In the genomic region with DNA sequence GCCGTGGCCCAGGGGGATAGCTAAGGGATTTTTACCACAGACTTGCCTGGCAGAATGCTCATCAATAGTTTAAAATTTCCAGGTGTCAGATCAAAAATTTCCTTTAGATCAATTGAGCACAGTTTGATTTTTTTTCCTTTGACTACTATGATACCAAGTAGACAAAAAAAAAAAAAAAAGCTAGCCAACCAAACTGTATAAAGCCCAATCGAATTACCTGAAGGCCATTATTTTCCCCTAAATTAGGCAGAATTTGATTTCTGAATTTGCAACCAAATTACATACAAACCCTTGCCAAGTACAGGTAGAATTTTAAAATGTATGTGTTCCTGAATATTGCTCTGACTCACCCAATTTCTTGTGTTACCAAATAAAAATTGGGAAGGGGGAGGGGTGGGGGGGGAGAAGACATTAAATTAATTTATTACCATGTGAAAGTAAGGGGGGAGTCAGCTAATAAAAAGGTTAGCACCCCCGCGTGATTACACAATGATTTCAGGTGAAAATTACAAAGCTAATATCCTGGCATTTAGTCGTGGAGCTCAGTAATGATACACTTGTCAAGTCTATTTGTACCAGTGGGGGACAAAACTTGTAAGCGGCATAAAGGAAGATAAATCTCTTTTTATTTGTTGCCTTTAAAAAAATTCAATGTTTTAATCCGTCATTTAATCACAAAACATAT, we compare ENCODE assay signal across 13 mouse cellular contexts.
DNase-seq lines count a peak whose midpoint lies in the region; ATAC-seq and TF ChIP-seq lines count a peak whose summit lies in the region.
"Had no signal": no experiment of that assay in that cellular context is flagged by ENCODE, and none has a peak within 500 bp of the region (broad histone marks: within the 10 kb centered on the region; RNA-seq: fewer than 3 reads in every experiment).

No protein-coding gene starts in this region.

- no peak for TF ChIP-seq CTCF in liver, adult 2 months (IDR thresholded peaks at IDR 0.05; ENCODE audit: low read depth, low read length)

- no peaks in the 10 kb centered on the region for H3K36me3 ChIP-seq in liver, adult 2 months (ENCODE audit: control insufficient read depth, insufficient read depth, low read length)
- H3K36me3 ChIP-seq in liver, embryonic 12.5 days = no peaks in the 10 kb centered on the region
- H3K36me3 ChIP-seq in neural tube, embryonic 13.5 days = no peaks in the 10 kb centered on the region
- no peaks in the 10 kb centered on the region for H3K36me3 ChIP-seq in kidney, embryonic 15.5 days
- H3K36me3 ChIP-seq: embryonic facial prominence, embryonic 13.5 days; heart, embryonic 12.5 days; limb, embryonic 10.5 days had no signal

- peak; percentile 62 for DNase-seq in cerebellum, adult 9-10 months
- no peak for DNase-seq in cerebellum, adult 8-10 months
- no peak for DNase-seq in liver, adult 2 months (ENCODE audit: extremely low read depth, low read depth, low spot score)
- DNase-seq in NIH3T3 (ENCODE audit: low read depth) = peak; percentile 59
- no peak for DNase-seq in thymus, postnatal 14 days
- DNase-seq: right cerebral cortex, postnatal 14 days had no signal

- H3K4me2 ChIP-seq in liver, embryonic 12.5 days = no peak overlapping the region
- peak overlapping the region; percentile 97 for H3K4me2 ChIP-seq in neural tube, embryonic 13.5 days
- H3K4me2 ChIP-seq in kidney, embryonic 15.5 days = no peak overlapping the region
- H3K4me2 ChIP-seq: embryonic facial prominence, embryonic 13.5 days; heart, embryonic 12.5 days had no signal

- H3K4me1 ChIP-seq in liver, adult 2 months (ENCODE audit: control insufficient read depth, insufficient read depth, low read length) = peaks cover 6% of the 10 kb centered on the region; the same call in 1 of the 2 replicates
- no peaks in the 10 kb centered on the region for H3K4me1 ChIP-seq in liver, embryonic 12.5 days
- peaks cover 55% of the 10 kb centered on the region for H3K4me1 ChIP-seq in neural tube, embryonic 13.5 days (replicated peaks)
- peaks cover 30% of the 10 kb centered on the region for H3K4me1 ChIP-seq in kidney, embryonic 15.5 days

- no peak overlapping the region for H3K9ac ChIP-seq in liver, adult 2 months (ENCODE audit: low read depth, low read length)
- no peak overlapping the region for H3K9ac ChIP-seq in liver, embryonic 12.5 days
- H3K9ac ChIP-seq in neural tube, embryonic 13.5 days = peak overlapping the region; percentile 100
- no peak overlapping the region for H3K9ac ChIP-seq in kidney, embryonic 15.5 days
- H3K9ac ChIP-seq: embryonic facial prominence, embryonic 13.5 days; heart, embryonic 12.5 days had no signal

- no peak overlapping the region for H3K4me3 ChIP-seq in liver, adult 2 months (ENCODE audit: insufficient read depth, low read depth, low read length)
- H3K4me3 ChIP-seq in liver, embryonic 12.5 days = no peak overlapping the region
- peak overlapping the region; percentile 21; the same call in 1 of the 2 replicates for H3K4me3 ChIP-seq in neural tube, embryonic 13.5 days
- no peak overlapping the region for H3K4me3 ChIP-seq in kidney, embryonic 15.5 days (replicated peaks)
- H3K4me3 ChIP-seq: embryonic facial prominence, embryonic 13.5 days; heart, embryonic 12.5 days; limb, embryonic 10.5 days had no signal

- TF ChIP-seq POLR2A in liver, adult 2 months (IDR thresholded peaks at IDR 0.05; ENCODE audit: extremely low read depth, insufficient read depth, low read length) = no peak

- WGBS in liver, adult 2 months = 79% methylated on average over 7 of the region's 7 CpGs
- WGBS in liver, embryonic 12.5 days (ENCODE audit: insufficient replicate concordance) = 60% methylated on average over 7 of the region's 7 CpGs
- WGBS in neural tube, embryonic 13.5 days = 47% methylated on average over 7 of the region's 7 CpGs
- WGBS in kidney, embryonic 15.5 days = 66% methylated on average over 7 of the region's 7 CpGs

- no peak for ATAC-seq in liver, embryonic 12.5 days
- no peak for ATAC-seq in neural tube, embryonic 13.5 days (ENCODE audit: low read depth)
- no peak for ATAC-seq in kidney, embryonic 15.5 days (replicated peaks; ENCODE audit: low FRiP score)
- ATAC-seq: Patski had no signal

- peaks cover 27% of the 10 kb centered on the region for H3K79me2 ChIP-seq in liver, adult 2 months (ENCODE audit: control insufficient read depth, insufficient read depth, low read length)

- H3K27ac ChIP-seq in liver, adult 2 months (replicated peaks; ENCODE audit: insufficient read depth, low read depth, low read length) = peak overlapping the region; percentile 63
- H3K27ac ChIP-seq in liver, embryonic 12.5 days = no peak overlapping the region
- H3K27ac ChIP-seq in neural tube, embryonic 13.5 days (replicated peaks) = peak overlapping the region; percentile 100
- no peak overlapping the region for H3K27ac ChIP-seq in kidney, embryonic 15.5 days
- H3K27ac ChIP-seq: limb, embryonic 10.5 days had no signal

- H3K9me3 ChIP-seq in liver, embryonic 12.5 days (replicated peaks) = no peaks in the 10 kb centered on the region
- no peaks in the 10 kb centered on the region for H3K9me3 ChIP-seq in neural tube, embryonic 13.5 days
- H3K9me3 ChIP-seq in kidney, embryonic 15.5 days (replicated peaks) = no peaks in the 10 kb centered on the region
- H3K9me3 ChIP-seq: embryonic facial prominence, embryonic 13.5 days; heart, embryonic 12.5 days; limb, embryonic 10.5 days had no signal

- no peaks in the 10 kb centered on the region for H3K27me3 ChIP-seq in liver, adult 2 months (ENCODE audit: control insufficient read depth, insufficient read depth, low read length)
- H3K27me3 ChIP-seq in liver, embryonic 12.5 days (replicated peaks) = peaks cover 84% of the 10 kb centered on the region
- H3K27me3 ChIP-seq in neural tube, embryonic 13.5 days = peaks cover 29% of the 10 kb centered on the region
- peaks cover 13% of the 10 kb centered on the region; the same call in 1 of the 2 replicates for H3K27me3 ChIP-seq in kidney, embryonic 15.5 days
- H3K27me3 ChIP-seq: Patski had no signal

Comparison
In these comparisons a context has a peak if more than half of its experiments do, and no peak if none do; other contexts are left out.
1. DNase-seq: peak in cerebellum, adult 9-10 months (single experiment) and NIH3T3 (single experiment); none in cerebellum, adult 8-10 months (single experiment), liver, adult 2 months (single experiment) and thymus, postnatal 14 days (single experiment).
2. H3K27ac ChIP-seq: peak in liver, adult 2 months (single experiment) and neural tube, embryonic 13.5 days (single experiment); none in liver, embryonic 12.5 days (single experiment) and kidney, embryonic 15.5 days (single experiment).